Mouse (Mus musculus) neural tube, embryonic 13.5 days (tissue): ENCODE results near the gene Tmem141. TPM values are rescaled to one million over a fixed set of nuclear protein-coding genes. Genes with fewer than 3 reads are reported as not detected.

Experiments used
- ATAC-seq: fragments of 200-750 bp; cut with Nextera tagmentation; 2 replicates; pipeline ENCODE4 v1.8.0; 2017; ENCODE audit warnings: low read depth, mild to moderate bottlenecking, moderate TSS enrichment, moderate library complexity
- H3K27ac ChIP-seq: fragments of 300-500 bp; sonication (generic); replicated peaks from 2 replicates; pipeline ENCODE4 v1.5.1; 2015; ENCODE audit warnings: moderate library complexity, mild to moderate bottlenecking, inconsistent platforms
- H3K27me3 ChIP-seq: fragments of 300-500 bp; sonication (generic); 2 replicates; pipeline ENCODE4 v1.6.1; 2015; ENCODE audit warnings: mild to moderate bottlenecking, inconsistent platforms
- H3K36me3 ChIP-seq: fragments of 300-500 bp; sonication (generic); 2 replicates; pipeline ENCODE4 v1.6.1; 2015; ENCODE audit warnings: mild to moderate bottlenecking, inconsistent platforms
- H3K4me1 ChIP-seq: fragments of 300-500 bp; sonication (generic); replicated peaks from 2 replicates; pipeline ENCODE4 v1.6.1; 2015; ENCODE audit warnings: inconsistent platforms
- H3K4me2 ChIP-seq: fragments of 300-500 bp; sonication (generic); 2 replicates; pipeline ENCODE4 v1.6.1; 2015; ENCODE audit warnings: inconsistent platforms, mild to moderate bottlenecking, moderate library complexity
- H3K4me3 ChIP-seq: fragments of 300-500 bp; sonication (generic); 2 replicates; pipeline ENCODE4 v1.5.1; 2015; ENCODE audit warnings: mild to moderate bottlenecking, inconsistent platforms
- H3K9ac ChIP-seq: fragments of 300-500 bp; sonication (generic); 2 replicates; pipeline ENCODE4 v1.6.1; 2015; ENCODE audit warnings: moderate library complexity, mild to moderate bottlenecking, inconsistent platforms
- H3K9me3 ChIP-seq: fragments of 300-500 bp; sonication (generic); 2 replicates; pipeline ENCODE4 v1.6.1; 2016; ENCODE audit warnings: inconsistent platforms
- WGBS: fragments of 180-500 bp; shearing (Covaris S2); methylation state at CpG from one replicate; pipeline ENCODE4 v1.1.7; 2015; 5-methylcytosine and 5-hydroxymethylcytosine counted together
- polyA plus RNA-seq: library from polyadenylated mRNA; unstranded; fragments of >200 nt; fragmentation: Nextera tagmentation; extraction: Ambion mirVana; gene quantifications from 2 replicates; pipeline ENCODE4 v1.2.1, GENCODE M21; 2015

The Tmem141 gene
- polyA plus RNA-seq, 1 experiment from 2014 or later: 41.2 TPM

- Histone ChIP-seq H3K27ac (peak overlapping the region; percentile 83), H3K4me3 (peak overlapping the region; percentile 48; the same call in 1 of the 2 replicates), H3K4me1 (peaks cover 68% of the 10 kb centered on the region), H3K9ac (peak overlapping the region; percentile 43), H3K4me2 (peak overlapping the region; percentile 72), H3K36me3 (peaks cover 40% of the 10 kb centered on the region), H3K27me3 (peaks cover 42% of the 10 kb centered on the region), H3K9me3 (no peaks in the 10 kb centered on the region)
- 37% methylated on average over 6 of the region's 6 CpGs for WGBS
- 0 out of 2 replicates have a peak, but pooled peaks have one; percentile 1 for ATAC-seq
Observed at GRCm38 (mm10) chr2:25581901-25582301, 39.9 kb downstream of the Tmem141 start.

GRCm38 (mm10) chr2:25581294-25581864 lies 40.4 kb downstream of the Tmem141 start, which contains the start of gene Ajm1:
Gene Ajm1 (minus strand): TSS chr2:25581757.
- ATAC-seq: peak; percentile 77
- Histone ChIP-seq H3K4me1 (peaks cover 70% of the 10 kb centered on the region), H3K36me3 (peaks cover 37% of the 10 kb centered on the region), H3K9me3 (no peaks in the 10 kb centered on the region), H3K27ac (peak within 1 kb of the TSS; percentile 83), H3K4me3 (peak within 1 kb of the TSS; percentile 48), H3K27me3 (peaks cover 47% of the 10 kb centered on the region), H3K4me2 (peak within 1 kb of the TSS; percentile 72), H3K9ac (peak within 1 kb of the TSS; percentile 66)
- WGBS: 7% methylated on average over 19 of the region's 19 CpGs

- peak overlapping the region; percentile 66 for H3K9ac ChIP-seq
- peaks cover 75% of the 10 kb centered on the region for H3K4me1 ChIP-seq
- H3K36me3 ChIP-seq: peaks cover 31% of the 10 kb centered on the region
- H3K27me3 ChIP-seq: peaks cover 55% of the 10 kb centered on the region
- H3K4me3 ChIP-seq: peak overlapping the region; percentile 48
- H3K9me3 ChIP-seq: no peaks in the 10 kb centered on the region
- WGBS: 45% methylated on average over 6 of the region's 6 CpGs
- H3K4me2 ChIP-seq: peak overlapping the region; percentile 72
- no peak for ATAC-seq
- no peak overlapping the region for H3K27ac ChIP-seq
Observed at GRCm38 (mm10) chr2:25580621-25581101, 41.1 kb downstream of the Tmem141 start.

- Histone ChIP-seq H3K27ac (no peak overlapping the region), H3K4me3 (peak overlapping the region; percentile 18; the same call in 1 of the 2 replicates), H3K9ac (no peak overlapping the region; the same call in 1 of the 2 replicates), H3K9me3 (no peaks in the 10 kb centered on the region), H3K4me2 (peak overlapping the region; percentile 72), H3K36me3 (peaks cover 24% of the 10 kb centered on the region), H3K27me3 (peaks cover 56% of the 10 kb centered on the region), H3K4me1 (peaks cover 80% of the 10 kb centered on the region)
- 6% methylated on average over 27 of the region's 27 CpGs for WGBS
- no peak for ATAC-seq
Observed at GRCm38 (mm10) chr2:25579737-25580460, 41.9 kb downstream of the Tmem141 start.

GRCm38 (mm10) chr2:25578796-25579736 lies 42.7 kb downstream of the Tmem141 start:
- H3K36me3 ChIP-seq: peaks cover 15% of the 10 kb centered on the region
- ATAC-seq: no peak
- H3K9me3 ChIP-seq: no peaks in the 10 kb centered on the region
- H3K4me3 ChIP-seq: peak overlapping the region; percentile 18; the same call in 1 of the 2 replicates
- WGBS: 5% methylated on average over 77 of the region's 77 CpGs
- peaks cover 82% of the 10 kb centered on the region for H3K4me1 ChIP-seq
- peak overlapping the region; percentile 44 for H3K4me2 ChIP-seq
- H3K27me3 ChIP-seq: peaks cover 56% of the 10 kb centered on the region
- no peak overlapping the region for H3K27ac ChIP-seq
- H3K9ac ChIP-seq: peak overlapping the region; percentile 18; the same call in 1 of the 2 replicates

- Histone ChIP-seq H3K4me1 (peaks cover 83% of the 10 kb centered on the region), H3K4me3 (peak overlapping the region; percentile 24), H3K9me3 (no peaks in the 10 kb centered on the region), H3K9ac (peak overlapping the region; percentile 45), H3K27me3 (peaks cover 56% of the 10 kb centered on the region), H3K4me2 (peak overlapping the region; percentile 44), H3K27ac (no peak overlapping the region), H3K36me3 (peaks cover 8% of the 10 kb centered on the region)
- WGBS: 8% methylated on average over 75 of the region's 75 CpGs
- no peak for ATAC-seq
Observed at GRCm38 (mm10) chr2:25577951-25578795, 43.6 kb downstream of the Tmem141 start.

- no peaks in the 10 kb centered on the region for H3K9me3 ChIP-seq
- WGBS: 12% methylated on average over 92 of the region's 92 CpGs
- no peak overlapping the region for H3K27ac ChIP-seq
- H3K4me3 ChIP-seq: peak overlapping the region; percentile 24
- peaks cover 82% of the 10 kb centered on the region for H3K4me1 ChIP-seq
- ATAC-seq: no peak
- H3K4me2 ChIP-seq: peak overlapping the region; percentile 44
- peaks cover 12% of the 10 kb centered on the region; the same call in 1 of the 2 replicates for H3K36me3 ChIP-seq
- H3K27me3 ChIP-seq: peaks cover 56% of the 10 kb centered on the region
- H3K9ac ChIP-seq: peak overlapping the region; percentile 45
Observed at GRCm38 (mm10) chr2:25576965-25577891, 44.6 kb downstream of the Tmem141 start.

- peaks cover 74% of the 10 kb centered on the region for H3K4me1 ChIP-seq
- ATAC-seq: no peak
- no peak overlapping the region for H3K4me3 ChIP-seq
- 68% methylated on average over 16 of the region's 16 CpGs for WGBS
- H3K9me3 ChIP-seq: no peaks in the 10 kb centered on the region
- H3K27ac ChIP-seq: no peak overlapping the region
- peak overlapping the region; percentile 96 for H3K4me2 ChIP-seq
- peaks cover 56% of the 10 kb centered on the region for H3K27me3 ChIP-seq
- peaks cover 20% of the 10 kb centered on the region for H3K36me3 ChIP-seq
- peak overlapping the region; percentile 71; the same call in 1 of the 2 replicates for H3K9ac ChIP-seq
Observed at GRCm38 (mm10) chr2:25576028-25576850, 45.6 kb downstream of the Tmem141 start.

GRCm38 (mm10) chr2:25575432-25576027 lies 46.3 kb downstream of the Tmem141 start:
- WGBS: 13% methylated on average over 21 of the region's 21 CpGs
- H3K27me3 ChIP-seq: peaks cover 50% of the 10 kb centered on the region

More at GRCm38 (mm10) chr2:25575432-25576027, 46.3 kb downstream of the Tmem141 start:
- Histone ChIP-seq H3K4me2 (peak overlapping the region; percentile 96), H3K36me3 (peaks cover 27% of the 10 kb centered on the region), H3K4me3 (peak overlapping the region; percentile 61), H3K9ac (peak overlapping the region; percentile 71), H3K4me1 (peaks cover 67% of the 10 kb centered on the region), H3K27ac (peak overlapping the region; percentile 91), H3K9me3 (no peaks in the 10 kb centered on the region)
- ATAC-seq: peak; percentile 5; the same call in 1 of the 2 replicates
